In the genomic region with DNA sequence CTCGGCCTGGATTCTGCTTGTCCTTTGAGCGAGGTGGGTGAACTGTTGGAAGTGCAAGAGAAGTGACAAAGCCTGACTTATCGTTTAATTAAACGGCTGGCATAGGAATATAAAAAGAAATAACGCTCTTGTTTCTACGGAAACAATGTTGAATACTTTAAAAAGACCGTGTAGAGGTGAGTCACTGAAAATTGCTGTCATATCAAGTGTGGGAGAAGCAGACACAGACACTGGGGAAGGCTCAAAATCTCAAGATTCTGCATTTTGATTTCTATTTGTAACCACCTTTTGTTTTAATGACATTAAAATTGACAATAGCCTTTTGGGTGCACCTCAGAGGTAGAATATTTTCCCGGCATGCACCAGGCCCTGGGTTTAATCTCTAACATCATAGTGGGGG, we compare ENCODE assay signal across 20 mouse cellular contexts. TPM values are rescaled to one million over a fixed set of nuclear protein-coding genes. Genes with fewer than 3 reads are reported as not detected.
"Had no signal": no experiment of that assay in that cellular context is flagged by ENCODE, and none has a peak within 500 bp of the region (broad histone marks: within the 10 kb centered on the region; RNA-seq: fewer than 3 reads in every experiment).

No protein-coding gene starts in this region.

- H3K4me3 ChIP-seq: midbrain, embryonic 10.5 days; midbrain, embryonic 12.5 days; myocyte; neural tube, embryonic 13.5 days; neural tube, embryonic 15.5 days had no signal

- H3K27me3 ChIP-seq: midbrain, embryonic 12.5 days; neural tube, embryonic 13.5 days; neural tube, embryonic 15.5 days had no signal

- ATAC-seq: midbrain, embryonic 16.5 days had no signal

- H3K9ac ChIP-seq: lung, embryonic 14.5 days; midbrain, embryonic 12.5 days; neural tube, embryonic 13.5 days; neural tube, embryonic 15.5 days had no signal

- H3K4me1 ChIP-seq: neural tube, embryonic 15.5 days had no signal

- H3K27ac ChIP-seq: midbrain, embryonic 10.5 days; midbrain, embryonic 12.5 days; neural tube, embryonic 13.5 days; neural tube, embryonic 15.5 days had no signal

- H3K4me2 ChIP-seq: lung, embryonic 14.5 days; midbrain, embryonic 12.5 days; neural tube, embryonic 13.5 days; neural tube, embryonic 15.5 days had no signal

- H3K9me3 ChIP-seq: midbrain, embryonic 12.5 days; neural tube, embryonic 13.5 days; neural tube, embryonic 15.5 days had no signal

- DNase-seq: lung, embryonic 14.5 days; lung, postnatal 10 days; lung, postnatal 4 days; midbrain, embryonic 14.5 days; retina, postnatal 1 day; right cerebral cortex, adult 18-20 months; right cerebral cortex, postnatal 25 days; right cerebral cortex, postnatal 4 days; spleen, adult 18-20 months; thymus, adult 18-20 months; thymus, postnatal 14 days; thymus, postnatal 36 days had no signal

- H3K36me3 ChIP-seq: midbrain, embryonic 10.5 days; midbrain, embryonic 12.5 days; neural tube, embryonic 13.5 days; neural tube, embryonic 15.5 days had no signal

RNA-seq across cellular contexts. Expression of a gene that starts 14.6 kb away (rescaled TPM):
- total RNA-seq: megakaryocyte, adult 5-6 weeks; megakaryocyte-erythroid progenitor cell, adult 5-6 weeks had no signal
